Mouse (Mus musculus) monocyte, adult 59 days (primary cell): ENCODE results near the gene Wasf3. TPM values are rescaled to one million over a fixed set of nuclear protein-coding genes. Genes with fewer than 3 reads are reported as not detected.

Source experiments
- total RNA-seq, 2 experiments: library from RNA; stranded (reverse); gene quantifications; one replicate each; pipeline ENCODE4 v1.2.4; 2023

Wasf3 gene
- total RNA-seq, result not detected

GRCm38 (mm10) chr5:146384935-146385591 is at the start of gene Wasf3:
Wasf3 (plus strand) TSS chr5:146384985.

GRCm38 (mm10) chr5:146481665-146482064 is 96.9 kb downstream of the Wasf3 start, which contains the start of gene Gm6408:
Gm6408 (plus strand) TSS chr5:146481965.

GRCm38 (mm10) chr5:146491063-146491462 is 106.3 kb downstream of the Wasf3 start, which contains the start of gene Gm6370:
Gm6370 (plus strand) TSS chr5:146491363.

GRCm38 (mm10) chr5:146502099-146502498 is 117.3 kb downstream of the Wasf3 start, which contains the start of gene 4930449I24Rik:
4930449I24Rik (plus strand) TSS chr5:146502399.

GRCm38 (mm10) chr5:146513823-146514222 is 129.0 kb downstream of the Wasf3 start, which contains the start of gene Gm3402:
Gm3402 (plus strand) TSS chr5:146514123.

Other genes with a start within 250 kb of the Wasf3 start
- gene Gm5565, start 224.4 kb upstream of the Wasf3 start, total RNA-seq, result not detected
- not detected for gene Gm6309, start 214.3 kb upstream of the Wasf3 start, total RNA-seq
- gene 1700001J03Rik, start 199.7 kb upstream of the Wasf3 start, total RNA-seq, result 1 to 10 TPM in 1 of 2 experiments, not detected in 1; 1.5 TPM
- gene Rnf6, start 163.4 kb upstream of the Wasf3 start, total RNA-seq, result 10 to 100 TPM; 39.4 to 47.7 TPM
- 10 to 100 TPM; 31.8 to 40.9 TPM for gene Cdk8, start 153.8 kb upstream of the Wasf3 start, total RNA-seq
- gene Gm6408, start 97.0 kb downstream of the Wasf3 start, total RNA-seq, result not detected
- gene Gm6370, start 106.4 kb downstream of the Wasf3 start, total RNA-seq, result not detected
- gene 4930449I24Rik, start 117.4 kb downstream of the Wasf3 start, total RNA-seq, result not detected
- not detected for gene Gm3402, start 129.1 kb downstream of the Wasf3 start, total RNA-seq
- not detected for gene Gm3404, start 140.8 kb downstream of the Wasf3 start, total RNA-seq
- not detected for gene Gm3409, start 152.7 kb downstream of the Wasf3 start, total RNA-seq
- not detected for gene Gm3415, start 171.2 kb downstream of the Wasf3 start, total RNA-seq
- not detected for gene Gpr12, start 200.3 kb downstream of the Wasf3 start, total RNA-seq